Mouse (Mus musculus) retina, postnatal 7 days (tissue): ENCODE data around the gene Syk.

Experiments
- DNase-seq: peaks from one replicate; pipeline ENCODE4 v3.0.0-alpha.2; 2012; ENCODE audit warnings: low read depth, low spot score

Gene Syk

GRCm38 (mm10) chr13:52566777-52567176 is 16.2 kb upstream of the Syk start:
- DNase-seq, result no peak

- DNase-seq, result no peak
Measured at GRCm38 (mm10) chr13:52569194-52569769, 13.7 kb upstream of the Syk start.

DNA sequence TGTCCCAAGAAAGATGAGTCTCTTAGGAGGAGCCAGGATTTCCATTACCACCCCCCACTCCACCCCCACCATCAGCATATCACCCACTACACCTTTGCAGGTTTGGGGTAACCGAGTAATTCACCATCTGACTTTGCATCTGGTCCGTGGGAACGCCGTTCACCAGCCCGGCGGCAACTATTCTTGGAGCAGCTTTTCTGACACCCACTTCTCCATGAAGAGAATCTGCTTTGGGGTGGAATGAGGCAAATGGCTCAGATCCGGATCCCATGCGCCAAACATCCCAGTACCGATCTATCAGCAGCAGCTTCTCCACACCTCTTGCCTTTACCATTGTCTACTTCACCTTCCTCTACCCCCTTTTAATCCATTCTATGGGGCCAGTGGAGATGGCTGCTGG is 12.7 kb upstream of the Syk start:
- no peak for DNase-seq

GRCm38 (mm10) chr13:52571591-52572384 is 11.2 kb upstream of the Syk start:
- DNase-seq, result no peak

- no peak for DNase-seq
Measured at GRCm38 (mm10) chr13:52572451-52573446, 10.2 kb upstream of the Syk start.

DNA sequence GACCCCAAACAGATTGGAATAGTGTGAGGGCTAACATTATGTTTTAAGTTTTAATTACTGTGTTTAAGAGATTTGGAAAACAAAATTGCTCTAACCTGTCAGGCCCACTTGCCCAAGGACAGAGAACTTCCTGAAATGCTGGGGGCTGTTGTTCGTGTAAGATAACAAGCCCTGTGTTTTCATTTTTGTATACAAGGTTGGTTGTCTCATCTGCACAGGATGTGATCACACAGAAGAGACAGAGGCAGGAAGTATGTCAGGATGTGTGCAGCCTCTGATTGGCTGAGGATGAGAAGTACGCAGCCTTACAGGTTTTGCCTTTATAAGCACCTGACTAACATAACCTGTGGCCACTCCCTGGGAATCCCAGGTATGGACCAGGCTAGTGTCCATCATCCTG is 8.7 kb upstream of the Syk start:
- no peak for DNase-seq

DNA sequence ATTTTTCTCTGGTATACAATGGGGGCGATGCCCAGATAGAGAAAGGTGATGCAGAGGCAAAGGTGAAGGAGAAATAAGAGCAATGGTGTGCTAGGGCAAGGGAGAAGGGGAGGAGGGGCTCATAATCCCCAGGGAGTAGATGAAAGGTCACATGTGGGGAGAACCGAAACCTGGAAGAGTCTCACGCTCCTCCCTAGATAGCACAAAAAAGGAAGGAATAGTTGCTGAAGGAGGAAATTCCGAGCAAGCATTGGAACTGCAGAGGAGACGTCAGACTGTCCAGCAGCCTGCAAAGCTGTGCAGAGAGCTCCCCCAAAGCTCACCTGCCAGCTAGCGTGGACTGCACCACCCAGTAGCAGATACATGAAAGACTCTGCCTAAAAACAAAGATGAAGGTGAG is 7.5 kb upstream of the Syk start:
- DNase-seq, result no peak

DNA sequence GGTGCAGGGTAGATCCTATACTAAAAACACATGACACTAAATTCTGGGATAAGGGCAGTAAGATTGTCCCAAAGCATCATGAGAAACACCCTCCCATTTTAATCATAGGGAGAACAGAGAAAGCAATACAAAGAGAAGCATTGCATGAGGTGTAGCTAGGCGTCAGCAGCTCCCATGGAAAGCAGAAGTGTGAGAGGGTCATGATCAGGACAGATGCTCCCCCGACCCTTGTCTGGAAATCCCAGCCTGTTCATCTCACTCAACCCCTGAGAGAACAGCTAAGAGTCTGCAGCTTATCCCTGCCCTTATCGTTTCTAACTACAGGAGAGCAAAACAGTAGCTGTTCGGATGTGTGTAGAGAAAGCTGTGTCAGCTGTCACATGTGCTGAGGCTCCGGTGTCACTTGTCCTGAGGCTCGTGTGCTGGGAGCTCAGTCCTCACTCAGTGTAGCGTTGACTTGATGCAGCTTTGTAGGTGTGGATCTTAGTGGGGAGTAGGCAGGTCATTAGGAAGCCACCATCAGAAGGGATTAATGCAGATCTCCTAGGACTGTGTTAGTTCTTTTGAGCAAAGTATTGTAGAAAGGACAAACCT is 6.9 kb upstream of the Syk start:
- no peak for DNase-seq

DNA sequence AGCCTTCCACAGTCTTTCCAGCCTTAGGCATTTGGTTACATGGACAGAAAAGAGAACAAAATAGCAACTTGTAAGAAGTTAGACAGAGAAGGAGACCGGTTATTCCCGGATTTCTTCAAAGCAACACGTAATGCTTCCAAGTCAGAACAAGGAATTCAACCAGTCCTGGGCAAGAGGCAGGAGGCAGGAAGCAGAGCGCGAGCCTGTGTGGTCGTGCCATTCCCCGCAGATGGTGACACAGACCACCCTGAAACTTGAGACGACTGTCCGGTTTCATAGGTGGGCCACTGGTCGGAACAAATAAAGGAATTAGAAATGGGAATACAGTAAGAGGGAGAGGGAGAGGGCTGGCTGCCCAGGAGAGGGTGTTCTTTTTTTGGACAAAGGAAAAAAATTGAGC is 6.1 kb upstream of the Syk start:
- no peak for DNase-seq

DNA sequence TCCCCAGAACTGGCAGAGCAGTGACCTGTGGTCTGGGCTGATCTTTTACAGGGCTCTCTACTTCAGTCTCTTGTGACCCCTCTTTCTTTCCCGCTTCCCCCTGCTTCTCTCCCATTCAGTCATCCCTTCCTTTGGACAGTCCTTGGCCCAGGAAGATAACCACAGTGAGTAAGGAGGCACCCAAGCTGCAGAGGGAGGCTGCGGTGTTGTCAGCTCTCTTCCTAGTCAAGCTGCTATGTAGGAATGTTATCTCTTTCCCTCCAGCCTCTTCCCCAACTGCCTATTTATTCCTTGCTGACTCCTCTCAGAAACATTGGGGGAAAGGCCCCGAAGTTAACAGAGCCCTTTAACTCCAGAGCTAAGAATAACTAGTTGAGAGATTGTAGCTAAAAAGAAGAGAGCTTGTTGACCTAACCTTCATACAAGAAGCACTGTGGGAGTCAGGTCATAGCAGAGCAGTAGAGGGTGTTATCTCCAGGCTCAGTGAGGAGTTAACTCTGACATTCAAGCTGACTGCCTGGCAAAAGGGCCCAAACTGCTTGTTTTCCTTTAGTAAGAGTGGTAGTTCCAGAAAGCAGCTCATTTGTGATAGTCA is 5.5 kb upstream of the Syk start:
- no peak for DNase-seq

DNA sequence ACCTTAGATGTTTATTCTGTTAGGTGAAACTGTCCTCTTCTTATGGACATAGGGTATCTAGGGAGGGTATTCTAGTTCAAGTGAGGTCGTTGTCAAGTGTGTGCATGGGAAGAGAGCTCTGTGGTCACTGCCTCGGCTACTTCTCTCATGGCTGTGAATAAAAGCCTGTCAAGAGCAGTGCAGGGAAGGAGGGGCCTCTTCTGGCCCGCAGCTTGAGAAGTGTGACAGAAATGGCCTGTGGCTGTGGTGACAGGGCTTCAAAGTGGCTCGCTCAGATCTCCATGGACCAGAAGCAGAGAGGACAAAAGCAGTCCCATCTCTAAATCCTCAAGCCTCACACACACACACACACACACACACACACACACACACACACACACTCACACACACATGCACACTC is 5.0 kb upstream of the Syk start:
- DNase-seq, result no peak

- no peak for DNase-seq
Measured at GRCm38 (mm10) chr13:52578776-52579175, 4.2 kb upstream of the Syk start.

DNA sequence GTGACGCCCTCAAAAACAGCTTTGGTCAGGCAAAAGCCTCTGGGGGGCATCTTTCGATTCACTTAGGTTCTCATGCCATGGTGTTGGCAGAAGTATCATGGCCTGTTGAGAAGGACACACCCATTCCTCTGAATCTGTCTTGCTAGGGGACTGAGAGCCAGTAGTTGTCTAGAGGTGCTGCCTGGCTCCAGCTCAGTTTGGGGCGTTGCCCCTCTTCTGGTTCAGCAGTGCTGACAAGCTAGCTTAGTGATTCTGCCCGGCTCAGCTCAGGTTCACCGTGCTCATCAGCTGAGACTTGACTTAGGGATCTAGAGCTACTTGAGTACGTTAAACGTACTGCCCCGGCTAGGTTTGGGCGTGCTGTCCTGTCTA is 481 bp upstream of the Syk start:
- DNase-seq, result no peak

GRCm38 (mm10) chr13:52583943-52584562 is 1.1 kb downstream of the Syk start:
- no peak for DNase-seq

DNA sequence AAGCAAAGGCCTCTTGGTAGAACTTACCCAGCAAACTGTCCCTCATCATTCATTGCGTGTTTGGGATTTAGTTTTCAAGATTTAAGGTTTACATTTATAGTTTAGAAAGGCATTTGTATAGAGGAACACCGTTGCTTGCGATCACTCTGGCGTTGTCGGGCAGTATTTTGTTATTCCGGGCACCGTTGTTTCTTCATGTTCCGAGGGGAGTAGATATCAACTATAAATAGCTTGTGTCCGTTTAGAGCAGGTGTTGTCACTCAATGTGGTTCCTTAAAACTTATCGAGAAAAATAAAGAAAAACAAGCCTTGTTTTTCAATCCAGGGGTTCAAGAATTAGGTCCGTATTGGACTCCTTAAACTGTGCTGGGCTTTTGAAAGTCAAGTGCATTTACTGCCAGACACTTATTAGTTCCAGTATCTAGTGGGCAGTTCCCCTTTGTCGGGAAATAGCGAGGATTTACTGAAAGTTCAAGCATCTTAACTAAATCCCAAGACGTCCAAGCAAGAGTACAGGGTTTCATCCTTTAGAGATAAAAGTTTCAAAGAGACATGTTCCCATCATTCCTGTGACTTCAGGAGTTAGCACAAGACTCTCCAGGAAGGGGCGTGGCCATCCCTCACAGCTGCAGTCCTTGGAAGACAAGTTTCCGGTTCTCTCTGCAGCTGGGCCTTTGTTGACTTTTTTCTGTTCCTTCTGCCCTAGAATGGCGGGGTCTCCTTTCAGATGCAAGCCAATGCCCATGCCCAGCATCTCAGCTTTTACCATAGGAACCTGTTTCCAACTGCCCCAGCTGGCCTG is 1.9 kb downstream of the Syk start:
- DNase-seq, result no peak

DNA sequence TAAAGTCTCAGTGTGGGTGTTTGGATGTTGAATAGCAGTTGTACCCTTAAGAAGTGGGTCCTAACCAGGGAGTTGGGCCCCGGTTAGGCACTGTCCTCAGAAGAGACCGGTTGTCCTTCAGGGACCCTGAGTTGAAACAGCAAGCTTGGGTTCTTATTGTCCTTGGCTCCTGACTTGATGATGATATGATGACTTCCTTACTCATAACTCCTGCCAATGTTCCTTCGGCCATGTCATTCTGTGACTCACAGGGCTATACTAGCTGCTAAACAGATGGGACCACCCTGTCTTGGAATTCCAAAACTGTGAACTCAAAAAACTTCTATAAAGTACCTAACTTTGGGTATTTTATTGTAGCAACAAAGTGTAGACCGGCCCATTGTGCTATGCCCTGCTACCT is 4.8 kb downstream of the Syk start:
- DNase-seq, result no peak

GRCm38 (mm10) chr13:52589043-52589442 is 6.1 kb downstream of the Syk start:
- no peak for DNase-seq

- DNase-seq, result no peak
Measured at GRCm38 (mm10) chr13:52591831-52592230, 8.9 kb downstream of the Syk start.

GRCm38 (mm10) chr13:52596692-52597091 is 13.7 kb downstream of the Syk start:
- no peak for DNase-seq

GRCm38 (mm10) chr13:52597092-52597678 is 14.2 kb downstream of the Syk start:
- DNase-seq, result no peak
